Mouse (Mus musculus) urinary bladder, adult 2 months (tissue): Measurements from ENCODE around the gene Cyp1a2. TPM values are rescaled to one million over a fixed set of nuclear protein-coding genes. Genes with fewer than 3 reads are reported as not detected.
A peak's percentile ranks its signal among the peaks of the same experiment; 100 is the strongest.
"Not testable (repeated sequence)": the region's sequence is repeated elsewhere in the genome, so short reads cannot be mapped to it uniquely, and the experiment has no call there.

Experiments
- DNase-seq: peaks from one replicate; pipeline ENCODE4 v3.0.0; 2022; ENCODE audit warnings: low spot score
- polyA plus RNA-seq: library from polyadenylated mRNA; depleted of rRNA; stranded (reverse); fragments of >200 nt; gene quantifications from 2 replicates; pipeline ENCODE4 v1.2.3, GENCODE M21; 2012; rRNA removed

Gene Cyp1a2
- polyA plus RNA-seq, result not detected in 2 replicates

DNA sequence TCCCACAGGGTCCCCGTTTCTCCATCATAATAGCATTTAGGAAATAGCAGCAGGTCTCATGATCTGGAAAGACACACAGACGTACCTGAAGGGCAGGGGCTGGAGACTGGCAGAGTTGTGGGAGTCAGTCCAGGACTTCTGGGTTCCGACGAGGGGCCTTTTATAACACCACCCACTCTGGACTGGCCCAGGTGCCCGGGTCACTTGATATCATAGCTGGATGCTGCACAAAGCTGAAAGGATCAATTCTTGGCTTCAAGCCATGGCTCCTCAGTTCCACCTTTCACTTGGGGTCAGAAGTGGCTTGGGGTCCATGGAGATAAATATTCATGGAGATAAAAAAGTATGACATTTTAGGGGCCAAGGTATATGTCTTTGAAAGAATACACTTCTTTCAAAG lies at the start of gene Cyp1a2:
Gene Cyp1a2 (minus strand): TSS at position 184 of the 400 bp plus-strand sequence.
- no peak for DNase-seq

DNA sequence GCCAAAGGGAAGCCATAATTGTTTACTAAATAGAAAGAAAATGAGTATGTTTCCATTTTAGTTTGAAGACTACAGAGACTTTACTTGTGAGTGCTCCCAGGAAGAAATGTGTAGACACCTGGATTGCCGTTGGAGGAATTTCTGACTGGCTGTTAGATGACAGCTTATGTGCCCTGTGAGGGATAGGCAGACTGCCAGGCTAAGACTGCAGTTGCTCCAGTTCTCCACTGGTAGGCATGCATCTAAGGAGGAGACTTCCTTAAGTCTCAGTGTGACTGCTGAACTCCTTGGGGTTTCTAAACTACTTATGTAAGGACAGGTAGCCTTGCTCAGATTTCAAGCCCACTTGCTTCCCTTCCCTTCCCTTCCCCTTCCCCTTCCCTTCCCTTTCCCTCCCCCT lies 44.8 kb upstream of the Cyp1a2 start:
- no peak for DNase-seq

DNA sequence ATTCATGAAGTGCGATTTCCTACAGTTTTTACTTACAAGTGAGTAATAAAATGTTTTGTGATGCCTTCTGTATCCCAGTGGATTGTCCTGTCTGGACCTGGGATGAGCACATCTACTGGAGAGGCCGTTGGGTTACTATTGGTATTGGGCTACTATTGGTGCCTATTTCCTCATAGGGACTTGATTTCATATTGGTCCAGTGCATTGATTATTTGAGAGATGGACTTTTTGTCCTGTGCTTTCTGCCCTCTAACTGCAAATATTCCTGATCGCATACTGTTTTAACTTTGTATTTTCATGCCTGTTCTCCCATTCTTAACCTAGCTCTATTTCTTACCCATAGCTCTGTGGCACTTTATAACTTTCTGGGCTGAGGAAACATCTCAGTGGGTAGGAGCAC lies 41.2 kb upstream of the Cyp1a2 start:
- DNase-seq, result no peak

DNA sequence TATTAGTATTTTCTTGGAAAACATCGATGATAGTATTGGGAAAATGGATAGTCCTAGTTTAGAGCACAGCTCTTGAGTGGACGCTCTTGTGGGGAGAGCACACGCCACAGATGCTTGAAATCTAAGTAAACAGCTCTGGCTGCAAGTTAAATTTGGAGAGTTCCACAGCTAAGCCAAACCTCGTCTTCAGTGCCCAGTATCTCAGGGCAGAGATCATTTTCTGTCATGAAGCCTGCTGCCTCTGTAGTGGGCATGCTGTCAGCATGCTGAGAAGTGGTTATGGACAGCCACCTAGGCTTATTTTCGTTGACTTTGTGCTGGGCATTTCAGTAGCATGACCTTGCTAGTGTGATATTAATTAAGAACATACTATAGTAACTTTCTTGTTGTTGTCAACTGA lies 40.3 kb upstream of the Cyp1a2 start:
- no peak for DNase-seq

DNA sequence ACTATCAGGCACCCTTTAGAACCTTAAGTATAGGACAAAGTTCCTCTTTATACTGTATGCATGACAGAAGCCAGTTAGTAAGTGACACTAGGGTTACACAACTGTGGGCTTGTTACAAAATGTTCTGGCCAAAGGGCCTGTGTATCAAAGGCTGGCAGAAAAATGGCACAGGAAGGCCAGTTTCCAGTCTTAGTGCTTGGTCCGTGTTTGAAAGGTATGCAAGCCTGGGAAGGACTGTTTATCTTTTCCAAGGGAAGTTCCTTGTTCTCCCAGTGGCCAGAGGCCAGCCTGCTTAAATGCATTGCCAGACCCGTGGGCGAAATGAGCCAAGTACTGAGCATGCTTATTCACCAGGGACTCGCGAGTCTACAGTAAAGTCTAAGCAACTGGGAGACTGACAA lies 39.8 kb upstream of the Cyp1a2 start:
- no peak for DNase-seq

DNA sequence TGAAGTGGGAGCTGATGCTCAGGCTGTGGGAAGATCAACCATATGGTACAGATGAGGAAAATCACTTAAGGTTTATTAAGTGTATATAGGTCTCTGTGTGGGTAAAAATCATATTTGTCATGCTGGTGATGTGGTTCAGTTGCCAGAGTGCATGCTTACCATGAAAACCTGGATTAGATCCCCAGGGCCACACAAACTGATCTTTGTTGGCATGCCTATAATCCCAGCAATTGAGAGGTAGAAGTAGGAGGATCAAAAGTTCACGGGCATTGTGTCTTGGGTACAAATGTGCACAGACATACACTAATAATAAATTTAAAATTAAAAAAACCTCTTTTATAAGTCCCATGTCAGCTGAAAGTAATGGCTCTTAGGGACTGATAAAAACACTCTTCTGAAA lies 38.9 kb upstream of the Cyp1a2 start:
- DNase-seq, result no peak

DNA sequence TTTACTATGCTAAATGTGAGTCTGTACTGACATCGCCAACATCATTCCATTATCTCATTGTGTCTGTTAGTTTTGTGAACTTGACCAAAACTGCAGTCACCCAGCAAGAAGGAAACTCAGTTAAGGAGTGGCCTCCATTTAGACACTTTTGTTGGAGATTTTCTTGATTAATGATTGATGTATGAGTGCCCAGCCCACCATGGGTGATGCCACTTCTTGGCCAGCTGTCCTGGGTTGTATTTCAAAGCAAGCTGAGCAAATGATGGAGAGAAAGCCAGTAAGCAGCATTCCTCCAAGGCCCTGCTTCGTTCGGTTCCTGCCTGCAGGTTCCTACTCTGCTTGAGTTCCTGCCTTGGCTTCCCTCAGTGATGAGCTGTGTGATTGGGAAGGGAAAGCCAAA lies 37.2 kb upstream of the Cyp1a2 start:
- no peak for DNase-seq

DNA sequence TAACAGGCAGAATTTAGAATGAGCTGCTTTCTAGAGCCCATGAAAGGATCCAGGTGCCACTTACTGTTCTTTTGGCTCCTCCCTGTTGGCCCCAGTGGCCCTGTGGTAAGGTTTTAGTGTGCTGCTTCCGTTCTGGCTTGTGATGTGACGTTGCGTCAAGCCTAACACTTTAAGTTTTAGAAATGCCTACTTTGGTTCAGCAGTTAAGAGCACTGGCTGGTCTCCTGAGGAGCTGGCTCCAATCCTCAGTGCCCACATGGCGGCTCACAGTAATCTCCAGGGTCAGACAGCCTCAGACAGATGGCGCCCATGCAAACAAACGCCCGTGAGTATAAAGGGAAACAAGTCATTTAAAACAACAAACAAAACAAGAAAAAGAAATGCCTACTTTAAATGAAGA lies 34.9 kb upstream of the Cyp1a2 start:
- DNase-seq, result no peak

DNA sequence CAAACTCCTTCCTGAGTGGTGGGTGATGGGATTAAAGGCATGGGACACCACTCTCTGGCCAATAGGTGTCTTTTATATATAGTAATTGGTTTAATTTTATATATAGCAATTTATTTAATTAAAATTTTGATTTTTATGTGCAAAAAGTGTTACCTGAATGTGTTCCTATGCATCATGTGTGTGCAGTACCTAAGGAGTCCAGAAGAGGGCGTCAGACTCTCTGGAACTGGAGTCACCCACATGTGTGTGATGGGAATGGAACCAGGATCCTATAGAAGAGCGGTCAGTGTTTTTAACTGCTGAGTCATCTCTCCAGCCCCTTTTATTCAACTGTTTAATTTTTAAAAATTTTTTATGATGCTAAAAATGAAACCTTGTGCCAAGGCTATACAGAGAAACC lies 28.7 kb upstream of the Cyp1a2 start:
- DNase-seq, result no peak

DNA sequence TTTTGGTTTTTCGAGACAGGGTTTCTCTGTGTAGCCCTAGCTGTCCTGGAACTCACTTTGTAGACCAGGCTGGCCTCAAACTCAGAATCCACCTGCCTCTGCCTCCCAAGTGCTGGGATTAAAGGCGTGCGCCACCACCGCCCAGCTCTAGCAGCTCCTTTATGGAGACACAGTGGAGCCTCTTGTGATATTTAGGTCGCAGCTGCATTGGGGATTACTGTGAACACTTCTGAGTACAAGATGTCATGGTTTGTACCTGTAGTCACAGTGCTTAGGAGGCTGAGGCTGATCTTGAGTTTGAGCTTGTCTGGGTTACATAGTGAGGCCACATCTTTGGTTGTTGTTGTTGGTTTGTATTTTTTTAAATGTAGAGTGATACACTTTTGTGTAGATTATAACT lies 26.7 kb upstream of the Cyp1a2 start:
- DNase-seq, result not testable (repeated sequence)

DNA sequence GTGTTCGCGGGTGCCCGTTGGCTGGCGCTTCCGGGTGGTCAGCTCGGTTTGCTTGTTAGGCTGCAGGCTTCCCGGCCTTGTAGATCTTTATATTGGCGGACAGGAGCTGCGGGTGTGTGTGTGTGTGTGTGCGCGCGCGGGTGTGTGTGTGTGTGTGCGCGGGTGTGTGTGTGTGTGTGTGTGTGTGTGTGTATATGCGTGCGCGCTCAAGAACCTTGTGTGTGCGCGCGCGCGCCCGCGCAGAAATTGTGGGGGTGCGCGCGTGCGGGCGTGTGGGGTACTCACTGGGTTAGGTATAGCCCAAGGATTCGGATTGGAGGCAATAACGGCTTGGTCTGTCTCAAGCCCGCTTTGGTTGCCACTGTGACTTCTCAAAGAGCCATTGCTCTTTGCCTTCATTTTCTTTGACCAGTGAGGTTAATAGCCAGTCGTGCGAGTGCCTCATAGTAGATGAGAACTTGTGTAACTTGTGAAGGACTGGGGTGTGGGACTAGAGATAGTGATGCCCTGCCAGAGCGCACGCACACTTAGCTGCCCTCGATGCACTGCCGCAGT lies 25.3 kb upstream of the Cyp1a2 start:
- DNase-seq, result no peak

DNA sequence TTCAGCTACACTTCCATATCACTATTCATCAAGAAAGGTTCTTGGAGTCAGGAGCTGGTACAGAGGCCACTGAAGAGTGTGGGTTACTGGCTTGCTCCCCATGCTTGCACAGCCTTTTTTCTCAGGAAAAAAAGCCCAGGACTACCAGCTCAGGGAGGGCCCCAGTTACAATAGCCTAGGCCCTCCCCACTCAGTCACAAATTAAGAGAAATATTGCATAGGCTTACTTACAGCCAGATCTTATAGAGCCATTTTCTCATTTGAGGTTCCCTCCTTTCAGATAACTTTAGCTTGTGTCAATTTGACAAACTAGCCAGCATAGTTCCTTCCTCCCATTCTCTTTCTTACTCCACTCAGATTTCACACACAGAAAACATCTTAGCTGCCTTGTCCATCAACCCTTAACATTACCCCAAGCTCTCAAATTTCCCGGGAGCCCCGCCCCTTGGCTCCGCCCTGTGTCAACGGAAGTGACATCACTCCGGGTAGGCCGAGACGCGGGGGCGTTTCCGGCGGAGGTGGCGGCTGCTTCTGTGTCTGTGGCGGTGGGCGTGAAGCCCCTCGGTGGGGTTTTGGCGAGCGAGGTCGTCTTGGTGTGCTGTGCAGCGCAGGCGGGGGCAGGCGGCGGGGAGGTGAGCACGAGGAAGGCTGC lies 24.7 kb upstream of the Cyp1a2 start, which contains the start of gene Edc3:
Gene Edc3 (plus strand): TSS at position 473 of the 652 bp plus-strand sequence.
- DNase-seq, result peak; percentile 78

DNA sequence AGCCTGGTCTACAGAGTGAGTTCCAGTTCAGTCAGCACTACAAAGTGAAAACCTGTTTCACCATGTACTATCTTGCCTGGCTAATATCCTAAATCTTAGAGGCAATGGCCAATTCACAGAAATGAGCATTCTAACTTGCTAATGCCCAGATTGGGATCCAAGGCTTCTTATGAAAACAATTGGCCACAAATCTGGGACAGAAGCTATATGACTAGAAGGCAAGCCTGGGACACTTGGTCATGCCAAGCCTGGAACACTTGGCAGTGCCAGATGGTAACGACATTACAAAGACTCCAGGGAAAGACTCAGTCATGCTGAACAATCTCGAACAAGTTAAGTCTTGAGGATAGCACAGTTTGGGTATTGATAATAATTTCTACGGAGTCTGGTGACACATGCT lies 23.0 kb upstream of the Cyp1a2 start:
- no peak for DNase-seq

DNA sequence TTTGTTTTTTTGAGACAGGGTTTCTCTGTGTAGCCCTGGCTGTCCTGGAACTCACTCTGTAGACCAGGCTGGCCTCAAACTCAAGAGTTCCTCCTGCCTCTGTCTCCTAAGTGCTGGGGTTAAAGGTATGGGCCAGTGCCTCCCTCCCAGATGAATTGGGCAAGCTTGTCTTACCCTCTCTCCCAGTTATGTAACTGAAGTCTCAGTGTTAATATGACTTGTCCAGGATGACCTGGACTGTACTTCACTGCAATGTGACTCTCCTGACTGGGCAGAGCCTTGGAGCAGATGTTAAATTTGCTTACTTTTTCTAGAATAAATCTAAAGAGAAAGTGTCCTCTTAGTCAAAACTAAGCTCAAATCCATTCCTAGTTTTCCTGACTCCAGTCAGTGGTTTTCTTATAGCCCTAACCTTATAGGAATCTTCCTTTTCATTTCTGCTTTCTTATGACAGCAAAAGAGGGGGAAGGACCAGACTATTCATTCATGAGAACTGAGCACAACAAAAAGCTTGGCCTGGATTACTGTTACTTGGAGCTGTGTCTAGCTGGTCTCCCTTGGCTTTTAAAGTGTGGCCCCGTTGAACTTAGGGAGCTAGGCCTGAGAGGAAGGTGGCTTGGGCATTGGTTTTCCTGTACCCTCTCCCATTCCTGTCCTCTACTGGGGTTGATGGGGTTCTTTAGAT lies 15.1 kb upstream of the Cyp1a2 start:
- DNase-seq, result no peak

DNA sequence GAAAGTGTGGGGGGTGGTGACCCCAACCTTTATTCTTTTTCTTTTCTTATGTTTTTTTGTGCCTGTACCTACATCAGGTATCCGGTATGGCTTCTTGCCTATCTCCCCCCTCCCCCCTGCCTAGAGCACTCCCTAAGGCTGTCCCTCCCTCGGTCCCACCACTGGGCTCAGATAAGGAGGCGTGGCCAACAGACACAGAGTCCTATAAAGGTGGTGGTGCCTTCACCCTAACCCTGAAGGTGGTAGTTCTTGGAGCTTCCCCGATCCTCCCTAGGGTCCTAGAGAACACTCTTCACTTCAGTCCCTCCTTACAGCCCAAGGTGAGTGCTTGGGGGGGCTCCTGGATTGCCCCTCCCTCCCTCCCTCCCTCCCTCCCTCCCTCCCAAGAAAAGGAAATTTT lies 13.9 kb upstream of the Cyp1a2 start:
- DNase-seq, result no peak

DNA sequence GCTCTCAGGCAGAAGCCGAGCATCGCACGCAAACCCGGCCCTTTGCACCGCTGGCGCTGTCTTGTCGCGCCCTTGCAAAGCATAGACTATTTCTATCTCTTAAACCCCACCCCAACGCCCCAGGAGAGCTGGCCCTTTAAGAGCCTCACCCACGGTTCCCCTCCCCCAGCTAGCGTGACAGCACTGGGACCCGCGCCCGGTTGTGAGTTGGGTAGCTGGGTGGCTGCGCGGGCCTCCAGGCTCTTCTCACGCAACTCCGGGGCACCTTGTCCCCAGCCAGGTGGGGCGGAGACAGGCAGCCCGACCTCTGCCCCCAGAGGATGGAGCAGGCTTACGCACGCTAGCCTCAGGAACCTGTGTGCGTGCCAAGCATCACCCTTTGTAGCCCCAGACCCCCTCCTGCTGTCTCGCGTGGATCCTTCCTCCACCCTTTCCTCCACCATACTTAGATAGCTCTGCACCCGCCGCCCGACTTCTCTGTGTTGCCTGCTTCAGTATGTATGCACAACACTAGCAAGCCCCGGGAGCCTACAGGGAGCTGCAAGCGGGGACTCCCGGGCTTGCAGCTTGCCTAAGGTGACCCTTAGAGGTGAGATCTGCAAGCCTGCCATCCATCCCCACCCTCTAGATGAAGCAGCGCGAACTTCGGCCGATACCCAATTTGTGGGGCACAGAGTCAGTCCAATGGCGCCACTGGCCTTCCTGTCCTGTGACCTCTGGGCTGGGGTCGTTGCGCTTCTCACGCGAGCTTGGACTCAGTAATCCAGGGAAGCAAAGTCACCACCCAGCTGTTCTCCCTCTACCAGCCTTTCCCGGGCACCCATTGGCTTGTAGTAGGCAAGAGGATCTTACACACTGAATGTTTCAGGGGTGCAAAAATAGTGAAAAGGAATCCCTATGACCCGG lies 13.1 kb upstream of the Cyp1a2 start:
- peak; percentile 32 for DNase-seq

DNA sequence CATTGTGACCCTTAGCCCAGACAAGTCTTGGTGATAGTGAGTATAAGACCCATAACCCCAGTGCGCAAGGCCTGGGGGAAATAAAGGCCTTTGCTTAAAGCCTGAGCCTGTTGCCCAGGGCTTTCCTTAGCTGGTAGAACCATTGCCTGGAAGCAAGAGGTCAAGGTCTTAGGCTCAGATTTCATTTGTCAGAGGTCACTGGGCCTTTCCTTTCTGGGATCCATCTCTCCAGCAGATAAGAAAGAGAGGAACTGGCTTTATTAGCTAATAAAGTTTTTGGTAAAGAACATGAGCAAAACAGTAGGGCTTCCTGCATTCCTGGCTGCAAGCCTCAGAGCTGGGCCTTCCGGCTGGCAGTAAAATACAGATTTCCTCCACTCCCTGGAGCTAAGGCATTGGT lies 10.6 kb upstream of the Cyp1a2 start:
- DNase-seq, result no peak

DNA sequence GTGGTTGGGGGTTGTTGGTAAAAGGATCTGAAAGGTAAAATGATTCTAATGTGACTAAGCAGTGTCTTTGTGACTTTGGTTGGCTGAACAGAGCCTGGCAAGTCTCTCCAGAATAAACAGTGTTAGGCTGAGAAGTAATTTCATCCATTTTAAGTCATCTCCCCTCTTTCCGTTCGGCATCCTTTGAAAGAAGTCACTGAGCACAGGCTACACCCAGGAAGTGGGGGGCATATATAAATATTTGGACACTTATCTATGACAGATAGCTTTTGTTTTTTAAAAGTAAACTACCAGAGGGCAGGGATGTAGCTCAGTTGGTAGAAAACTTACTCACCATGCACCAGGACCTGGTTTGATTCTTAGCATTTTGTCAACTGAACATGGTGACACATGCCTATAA lies 5.1 kb upstream of the Cyp1a2 start:
- DNase-seq, result no peak

DNA sequence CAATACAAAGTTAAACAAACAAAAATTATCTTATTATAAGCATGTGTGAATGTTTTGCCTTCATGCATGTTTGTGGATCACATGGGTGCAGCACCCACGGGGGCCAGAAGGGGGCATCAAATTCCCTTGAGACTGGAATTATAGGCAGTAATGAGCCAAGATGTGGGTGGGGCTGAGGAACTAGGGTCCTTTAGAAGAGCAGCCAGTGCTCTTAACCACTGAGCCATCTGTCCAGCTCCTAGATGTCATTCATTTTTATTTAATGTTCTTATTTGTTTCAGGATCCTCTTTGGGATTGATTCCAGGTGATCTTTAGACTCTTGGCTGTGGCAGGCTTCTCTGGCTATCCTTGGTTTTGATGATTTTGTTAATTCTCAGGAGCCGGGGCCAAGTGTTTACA lies 4.7 kb upstream of the Cyp1a2 start:
- no peak for DNase-seq

DNA sequence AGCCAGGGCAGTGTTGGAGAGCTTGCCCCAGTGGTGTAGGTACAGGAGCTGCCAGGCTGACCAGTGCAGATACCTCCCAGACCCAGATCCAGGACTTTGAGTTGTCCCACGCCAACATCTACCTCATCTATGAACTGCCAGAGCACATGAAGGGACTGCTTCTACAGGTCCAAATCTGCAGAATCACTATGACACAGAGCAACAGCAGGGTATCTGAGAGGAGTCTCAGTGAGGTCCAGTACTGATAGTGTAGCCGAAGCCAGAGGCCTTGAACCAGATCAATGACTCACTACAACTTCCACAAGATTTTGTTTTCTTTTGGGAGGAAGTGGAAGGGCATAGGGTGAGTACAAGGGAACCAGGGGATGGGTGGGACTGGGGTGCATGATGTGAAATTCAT lies 4.2 kb upstream of the Cyp1a2 start, which contains the start of gene Cyp1a1:
Gene Cyp1a1 (plus strand): TSS at position 178 of the 400 bp plus-strand sequence.
- DNase-seq, result no peak

DNA sequence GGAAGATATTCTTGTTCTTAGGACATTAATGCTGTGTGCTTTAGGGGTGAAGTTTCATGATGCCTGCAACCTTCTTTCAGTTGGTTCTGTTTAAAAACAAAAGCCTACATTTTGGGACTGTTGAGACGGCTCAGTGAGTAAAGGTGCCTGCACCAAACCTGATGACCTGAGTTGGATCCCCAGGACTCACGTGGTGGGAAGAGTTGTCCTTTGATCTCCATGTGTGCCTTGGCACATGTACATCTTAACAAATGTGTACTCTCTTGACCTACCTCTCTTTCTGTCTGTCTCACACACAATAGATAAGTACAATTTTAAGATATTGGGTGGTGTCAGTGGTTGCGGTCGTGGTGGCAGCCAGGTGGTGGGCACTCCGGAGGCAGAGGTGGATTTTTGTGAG lies 2.5 kb upstream of the Cyp1a2 start:
- no peak for DNase-seq

DNA sequence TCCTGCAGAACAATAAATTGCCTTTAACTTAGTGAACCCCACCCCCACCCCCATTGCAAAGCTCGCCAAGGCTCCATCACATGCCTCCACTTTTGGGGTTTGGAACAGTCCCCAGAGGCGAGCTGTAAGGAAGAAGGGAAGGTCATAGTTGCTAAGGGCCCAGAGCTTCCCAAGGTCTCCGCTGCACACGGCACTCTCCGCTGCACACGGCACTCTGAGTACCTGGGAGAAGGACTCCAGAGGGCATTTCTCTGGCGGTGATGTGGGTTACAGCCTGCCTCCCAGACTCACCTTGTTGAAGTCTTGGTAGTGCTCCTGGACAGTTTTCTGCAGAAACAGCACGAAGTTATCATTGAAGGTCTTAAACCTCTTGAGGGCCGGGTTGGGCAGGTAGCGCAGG lies 2.1 kb downstream of the Cyp1a2 start:
- no peak for DNase-seq
